Mouse (Mus musculus) kidney, embryonic 16.5 days (tissue): ENCODE results near the gene Atg14. TPM values are rescaled to one million over a fixed set of nuclear protein-coding genes. Genes with fewer than 3 reads are reported as not detected.

Experiments
- ATAC-seq: fragments of 200-750 bp; cut with Nextera tagmentation; 2 replicates; pipeline ENCODE4 v1.8.0; 2017; ENCODE audit warnings: moderate TSS enrichment; ENCODE audit not compliant: low FRiP score, low TSS enrichment
- H3K27ac ChIP-seq: fragments of 300-500 bp; sonication (generic); 2 replicates; pipeline ENCODE4 v1.5.1; 2014; ENCODE audit warnings: low read length
- H3K27me3 ChIP-seq: fragments of 300-500 bp; sonication (generic); 2 replicates; pipeline ENCODE4 v1.6.1; 2014; ENCODE audit warnings: low read length, control low read depth, mixed read lengths; ENCODE audit not compliant: insufficient read depth
- H3K36me3 ChIP-seq: fragments of 300-500 bp; sonication (generic); 2 replicates; pipeline ENCODE4 v1.6.1; 2014; ENCODE audit warnings: low read length, control low read depth, mixed read lengths; ENCODE audit not compliant: insufficient read depth
- H3K4me1 ChIP-seq: fragments of 300-500 bp; sonication (generic); 2 replicates; pipeline ENCODE4 v1.6.1; 2014; ENCODE audit warnings: low read length, control low read depth, mixed read lengths; ENCODE audit not compliant: insufficient read depth
- H3K4me2 ChIP-seq: fragments of 300-500 bp; sonication (generic); replicated peaks from 2 replicates; pipeline ENCODE4 v1.6.1; 2014; ENCODE audit warnings: low read depth, low read length
- H3K4me3 ChIP-seq: fragments of 300-500 bp; sonication (generic); 2 replicates; pipeline ENCODE4 v1.5.1; 2014; ENCODE audit warnings: mild to moderate bottlenecking, low read length
- H3K9ac ChIP-seq: fragments of 300-500 bp; sonication (generic); replicated peaks from 2 replicates; pipeline ENCODE4 v1.6.1; 2014; ENCODE audit warnings: low read length
- H3K9me3 ChIP-seq: fragments of 300-500 bp; sonication (generic); 2 replicates; pipeline ENCODE4 v1.6.1; 2016; ENCODE audit warnings: low read length, control low read depth
- WGBS: fragments of 180-500 bp; shearing (Covaris S2); extraction: QIAGEN DNeasy Blood & Tissue Kit; methylation state at CpG from one replicate; pipeline ENCODE4 v1.1.7; 2014; 5-methylcytosine and 5-hydroxymethylcytosine counted together
- polyA plus RNA-seq: library from polyadenylated mRNA; unstranded; fragments of >200 nt; fragmentation: Nextera tagmentation; extraction: Ambion mirVana; gene quantifications from 2 replicates; pipeline ENCODE4 v1.2.1, GENCODE M21; 2015

Atg14 gene
- polyA plus RNA-seq, 1 experiment from 2014 or later = 17.8 TPM

- Histone ChIP-seq H3K9me3 (no peaks in the 10 kb centered on the region), H3K4me2 (no peak overlapping the region), H3K4me1 (no peaks in the 10 kb centered on the region; the same call in 1 of the 2 replicates), H3K27me3 (no peaks in the 10 kb centered on the region), H3K4me3 (no peak overlapping the region), H3K36me3 (no peaks in the 10 kb centered on the region), H3K9ac (no peak overlapping the region), H3K27ac (no peak overlapping the region)
- 94% methylated on average over 3 of the region's 3 CpGs for WGBS
- ATAC-seq = no peak
Measured at GRCm38 (mm10) chr14:47495951-47496350, 74.5 kb downstream of the Atg14 start.

- 92% methylated on average over 2 of the region's 2 CpGs for WGBS
- Histone ChIP-seq H3K9ac (no peak overlapping the region), H3K4me2 (no peak overlapping the region), H3K27ac (no peak overlapping the region), H3K27me3 (no peaks in the 10 kb centered on the region), H3K4me1 (peaks cover 8% of the 10 kb centered on the region), H3K9me3 (no peaks in the 10 kb centered on the region), H3K36me3 (no peaks in the 10 kb centered on the region), H3K4me3 (no peak overlapping the region)
- no peak for ATAC-seq
Measured at GRCm38 (mm10) chr14:47493592-47494361, 76.7 kb downstream of the Atg14 start.

Other genes starting within 250 kb of the Atg14 start
- gene Lgals3, start 202.9 kb downstream of the Atg14 start, polyA plus RNA-seq = 30.1 and 37.6 TPM in 2 replicates
- gene Dlgap5, start 152.2 kb downstream of the Atg14 start, polyA plus RNA-seq = 48.4 and 53.7 TPM in 2 replicates
- gene Fbxo34, start 120.2 kb downstream of the Atg14 start, polyA plus RNA-seq = 22.8 and 24.1 TPM in 2 replicates
- gene Ktn1, start 77.8 kb upstream of the Atg14 start, polyA plus RNA-seq = 52.1 and 63.1 TPM in 2 replicates